Mouse (Mus musculus): ENCODE measurements at regions not wholly inside any gene's neighbourhood (a gene's known extent, or its start where the extent isn't known, plus 50 kb on each side); places are given as distances from the start of the nearest gene placed in this dataset.

DNA sequence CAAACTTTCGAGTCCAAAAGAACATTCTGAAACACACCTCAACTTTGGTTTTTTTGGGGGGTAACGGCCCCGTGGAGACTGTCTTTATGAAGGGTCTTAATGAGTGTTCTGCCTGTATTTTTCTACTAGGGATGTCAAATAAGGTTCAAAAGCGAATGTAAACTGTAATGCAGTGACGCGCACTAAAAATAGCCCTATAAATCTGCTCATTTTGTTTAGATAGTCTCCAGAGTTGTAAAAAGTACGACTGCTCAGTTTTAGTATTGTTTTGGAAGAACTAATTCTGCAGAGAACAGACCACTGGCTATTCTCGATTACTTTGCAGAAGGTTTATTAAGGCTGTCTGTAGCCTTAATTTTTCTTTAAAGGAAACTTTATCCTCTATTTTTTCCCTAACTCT is 68.6 kb upstream of the BC052040 start:
- DNase-seq (ENCODE audit: low read depth, low spot score) = no peak

GRCm38 (mm10) chr2:115513774-115514231 is 67.7 kb upstream of the BC052040 start:
- DNase-seq (ENCODE audit: low read depth, low spot score) = no peak

- DNase-seq (ENCODE audit: low read depth, low spot score) = no peak
Measured at GRCm38 (mm10) chr2:115514831-115515428, 66.6 kb upstream of the BC052040 start.

DNA sequence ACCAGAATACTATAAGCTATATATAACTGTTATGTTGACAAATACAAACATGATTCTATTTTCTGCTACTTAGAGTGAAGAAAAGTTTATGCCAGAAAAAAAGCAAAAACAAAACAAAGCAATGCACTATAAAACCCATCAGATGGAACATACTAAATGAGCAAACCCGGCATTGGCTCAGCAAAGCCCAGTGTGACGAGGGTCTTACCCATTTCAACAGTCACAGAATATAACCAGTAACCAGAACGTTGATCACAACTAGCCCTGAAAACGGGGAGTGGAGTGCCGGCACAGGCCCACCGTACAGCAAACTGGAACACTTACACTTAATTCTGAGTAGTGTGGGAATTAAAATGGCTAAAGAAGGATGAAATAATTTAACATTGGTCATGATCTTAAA is 66.0 kb upstream of the BC052040 start:
- no peak for DNase-seq (ENCODE audit: low read depth, low spot score)

DNA sequence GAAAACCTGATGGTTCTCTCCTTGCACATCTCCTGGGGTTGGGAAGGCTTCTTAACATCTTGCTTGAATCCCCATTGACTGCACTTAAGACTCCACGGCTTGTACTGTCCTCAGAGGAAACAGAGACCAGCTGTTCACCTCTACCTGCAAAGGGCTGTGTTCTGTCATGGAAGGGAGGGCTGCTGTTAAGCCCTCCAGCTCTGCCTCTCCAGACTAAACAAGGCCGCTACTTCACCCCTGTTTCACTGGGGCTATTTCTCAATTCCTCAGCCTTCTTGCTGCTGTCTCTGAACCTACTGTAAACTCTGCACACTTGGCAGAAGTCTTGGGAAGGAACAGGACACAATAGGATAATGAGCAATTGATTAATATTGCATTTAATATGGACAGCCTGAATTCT is 64.7 kb upstream of the BC052040 start:
- DNase-seq (ENCODE audit: low read depth, low spot score) = no peak

GRCm38 (mm10) chr2:115519974-115520373 is 61.5 kb upstream of the BC052040 start:
- no peak for DNase-seq (ENCODE audit: low read depth, low spot score)

DNA sequence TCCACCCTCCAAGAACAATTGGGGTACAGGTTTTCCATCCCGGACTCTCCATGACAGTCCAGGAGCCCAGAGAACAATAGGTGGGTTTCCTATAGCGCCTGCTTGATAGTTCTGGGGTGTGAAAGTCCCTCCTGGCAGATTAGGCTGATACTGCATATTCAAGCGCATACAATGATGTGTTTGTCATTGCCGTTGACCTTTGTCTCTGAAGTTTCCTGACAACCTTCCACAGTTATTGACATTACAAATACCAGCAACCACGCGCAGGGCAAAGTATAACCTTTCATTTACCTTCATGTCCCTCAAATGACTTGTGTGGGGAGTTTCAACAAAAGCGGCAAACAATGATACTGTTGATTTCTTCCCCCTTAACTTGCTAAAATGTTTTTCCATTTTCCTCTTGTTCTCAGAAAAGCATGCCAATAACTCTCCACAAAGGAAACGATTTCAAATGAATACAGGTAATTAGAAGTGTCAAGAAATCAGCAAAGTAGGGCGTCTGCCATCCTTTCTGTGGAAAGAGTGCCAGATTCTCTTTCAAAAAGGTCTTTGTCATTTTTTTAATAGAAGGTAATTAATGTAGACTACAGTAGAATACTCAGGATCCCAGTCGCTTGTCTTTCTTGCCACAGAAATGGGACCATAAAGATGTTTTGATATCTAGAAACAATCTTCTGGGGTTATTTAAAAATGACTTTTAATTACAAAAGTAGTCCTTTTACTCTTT is 60.9 kb upstream of the BC052040 start:
- no peak for DNase-seq (ENCODE audit: low read depth, low spot score)

DNA sequence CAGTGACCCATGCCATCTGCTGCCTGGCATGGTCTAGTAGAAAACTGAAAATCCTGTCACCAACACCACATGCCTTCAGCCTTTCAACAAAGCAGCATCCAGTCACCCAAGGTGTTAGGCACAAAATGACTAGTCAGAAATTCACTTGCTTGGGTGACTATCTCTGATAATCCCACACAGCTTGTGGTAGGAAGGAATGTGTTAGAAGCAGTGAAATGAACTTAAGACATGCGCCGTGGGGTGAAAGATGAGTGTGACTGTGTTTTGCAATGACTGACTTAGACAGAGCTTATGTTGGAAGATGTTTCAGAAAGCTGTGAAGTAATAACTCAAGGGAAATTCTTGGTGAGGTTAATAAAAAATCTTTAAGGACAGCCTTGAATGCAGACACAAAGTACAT is 51.6 kb upstream of the BC052040 start:
- DNase-seq (ENCODE audit: low read depth, low spot score) = no peak

All from CD4-positive, CD25-positive, alpha-beta regulatory T cell, adult 2 months (primary cell).